Mouse (Mus musculus) stomach, postnatal 0 days (tissue): ENCODE measurements around the gene Ncmap. TPM values are rescaled to one million over a fixed set of nuclear protein-coding genes. Genes with fewer than 3 reads are reported as not detected.
A peak's percentile ranks its signal among the peaks of the same experiment; 100 is the strongest.

ENCODE experiments used
- ATAC-seq: fragments of 200-750 bp; cut with Nextera tagmentation; 2 replicates; pipeline ENCODE4 v1.8.0; 2017; ENCODE audit not compliant: low FRiP score, low TSS enrichment
- DNase-seq: peaks from one replicate; pipeline ENCODE4 v3.0.0-alpha.2; 2016; ENCODE audit warnings: low spot score
- H3K27ac ChIP-seq: fragments of 300-500 bp; sonication (generic); replicated peaks from 2 replicates; pipeline ENCODE4 v1.5.1; 2014; ENCODE audit warnings: mild to moderate bottlenecking, control low read depth
- H3K27me3 ChIP-seq: fragments of 300-500 bp; sonication (generic); 2 replicates; pipeline ENCODE4 v1.6.1; 2014; ENCODE audit warnings: low read length; ENCODE audit not compliant: control insufficient read depth, insufficient read depth
- H3K36me3 ChIP-seq: fragments of 300-500 bp; sonication (generic); 2 replicates; pipeline ENCODE4 v1.6.1; 2014; ENCODE audit warnings: low read length, mixed read lengths; ENCODE audit not compliant: control insufficient read depth, insufficient read depth
- H3K4me1 ChIP-seq: fragments of 300-500 bp; sonication (generic); replicated peaks from 2 replicates; pipeline ENCODE4 v1.6.1; 2014; ENCODE audit warnings: antibody characterized with exemption; ENCODE audit not compliant: control insufficient read depth, insufficient read depth
- H3K4me2 ChIP-seq: fragments of 300-500 bp; sonication (generic); replicated peaks from 2 replicates; pipeline ENCODE4 v1.6.1; 2014; ENCODE audit warnings: low read depth, mild to moderate bottlenecking, control low read depth, moderate library complexity
- H3K4me3 ChIP-seq: fragments of 300-500 bp; sonication (generic); 2 replicates; pipeline ENCODE4 v1.5.1; 2014; ENCODE audit warnings: low read depth, low read length, control low read depth
- H3K9ac ChIP-seq: fragments of 300-500 bp; sonication (generic); 2 replicates; pipeline ENCODE4 v1.6.1; 2014; ENCODE audit warnings: mild to moderate bottlenecking, low read length, control low read depth, mixed read lengths
- H3K9me3 ChIP-seq: fragments of 300-500 bp; sonication (generic); 2 replicates; pipeline ENCODE4 v1.6.1; 2016; ENCODE audit warnings: low read length; ENCODE audit not compliant: control insufficient read depth
- CTCF ChIP-seq: IDR thresholded peaks from 2 replicates; pipeline ENCODE4 v1.5.1; 2016; ENCODE audit warnings: antibody characterized with exemption, low read depth, mild to moderate bottlenecking, moderate library complexity
- EP300 ChIP-seq: optimal IDR thresholded peaks from 2 replicates; pipeline ENCODE3; 2016; ENCODE audit warnings: antibody characterized with exemption
- WGBS: fragments of 180-500 bp; shearing (Covaris S2); extraction: QIAGEN DNeasy Blood & Tissue Kit; methylation state at CpG from one replicate; pipeline ENCODE4 v1.1.7; 2014; 5-methylcytosine and 5-hydroxymethylcytosine counted together
- polyA plus RNA-seq: library from polyadenylated mRNA; unstranded; fragments of >200 nt; fragmentation: Nextera tagmentation; extraction: Ambion mirVana; gene quantifications from 2 replicates; pipeline ENCODE4 v1.2.1, GENCODE M21; 2015

Gene Ncmap
- polyA plus RNA-seq, 1 experiment from 2014 or later, result 39.8 TPM

DNA sequence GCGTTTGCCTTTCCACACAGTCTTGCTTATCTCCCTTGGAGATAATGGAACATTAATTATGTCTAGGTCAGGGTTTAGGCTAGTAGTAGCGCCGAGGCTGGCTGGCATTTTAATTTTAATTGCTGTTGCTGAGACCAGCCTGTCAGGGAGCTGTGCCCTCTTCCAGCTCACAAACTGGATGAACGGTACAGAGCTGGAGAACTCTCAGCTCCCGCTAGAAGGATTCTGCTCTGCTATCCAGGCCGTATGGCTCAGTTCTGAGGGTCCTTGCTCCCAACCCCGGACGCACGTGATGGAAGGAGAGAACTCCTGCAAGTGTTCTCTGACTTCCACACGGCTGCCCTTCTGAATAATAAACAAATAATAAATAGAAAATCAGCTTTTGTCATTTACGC, 36.4 kb upstream of the Ncmap start:
- Histone ChIP-seq H3K4me2 (peak overlapping the region; percentile 85), H3K36me3 (no peaks in the 10 kb centered on the region), H3K4me3 (peak overlapping the region; percentile 77), H3K9ac (peak overlapping the region; percentile 64), H3K9me3 (no peaks in the 10 kb centered on the region), H3K4me1 (0 out of 2 replicates have a peak, but pooled peaks cover 3% of the 10 kb centered on the region), H3K27ac (peak overlapping the region; percentile 75), H3K27me3 (no peaks in the 10 kb centered on the region)
- ATAC-seq (no peak; the same call in none of the 2 replicates), DNase-seq (no peak)
- 19% methylated on average over 11 of the region's 11 CpGs for WGBS
- TF ChIP-seq EP300 (no peak), CTCF (no peak)

DNA sequence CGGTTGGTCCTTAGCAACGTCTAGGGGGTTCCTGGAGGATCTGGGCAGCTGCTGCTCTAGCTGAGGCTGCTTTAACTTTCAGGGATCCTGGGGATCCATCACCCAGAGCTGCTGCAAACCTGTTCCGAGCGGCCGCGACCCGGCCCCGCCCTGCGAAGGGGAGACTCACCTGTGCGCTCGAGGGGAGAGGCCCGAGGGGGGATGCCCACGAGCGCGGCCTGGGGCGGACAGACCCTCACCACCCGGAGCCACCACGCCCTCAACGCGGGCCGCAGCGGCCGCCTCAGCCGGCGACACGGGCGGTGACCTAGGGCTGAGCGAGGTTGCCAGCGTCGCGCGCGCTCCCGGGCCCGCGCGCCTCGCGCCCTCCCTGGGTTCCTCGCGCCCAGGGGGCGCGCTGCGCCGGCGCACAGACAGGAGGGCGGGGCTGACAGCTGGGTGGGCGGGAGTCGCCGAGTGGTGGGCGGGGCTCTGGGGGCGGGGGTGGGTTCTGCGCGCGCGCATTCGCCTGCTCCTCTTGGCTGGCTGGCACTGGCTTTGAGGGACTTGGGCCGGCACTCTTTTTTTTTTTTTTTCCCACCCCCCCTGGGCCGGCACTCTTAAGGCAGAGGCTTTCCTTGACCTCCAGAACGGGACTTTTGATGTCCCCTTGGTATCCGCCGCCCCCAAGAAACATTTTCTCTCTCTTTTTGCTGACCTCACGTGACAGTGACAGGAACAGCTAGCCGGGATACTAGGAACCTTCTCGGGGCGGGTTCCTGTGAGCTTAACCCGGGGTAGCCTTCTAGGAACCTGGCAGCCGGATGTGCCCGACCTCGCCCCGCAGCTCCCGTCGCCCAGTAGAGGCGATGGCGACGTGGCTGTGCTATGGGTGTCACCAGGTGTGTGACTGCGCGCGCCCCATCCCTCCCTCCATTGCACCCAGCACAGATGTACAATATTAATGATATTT, 35.7 kb upstream of the Ncmap start, which contains the start of gene Rcan3:
Rcan3 (minus strand) TSS at position 411 of the 952 bp plus-strand sequence.
- ATAC-seq (peak; percentile 87), DNase-seq (peak; percentile 95)
- WGBS, result under 1% methylated on average over 53 of the region's 79 CpGs
- Histone ChIP-seq H3K9me3 (no peaks in the 10 kb centered on the region), H3K4me2 (peak within 1 kb of the TSS; percentile 85), H3K36me3 (no peaks in the 10 kb centered on the region), H3K27me3 (no peaks in the 10 kb centered on the region), H3K27ac (peak within 1 kb of the TSS; percentile 79), H3K4me1 (0 out of 2 replicates have a peak, but pooled peaks cover 3% of the 10 kb centered on the region), H3K9ac (peak within 1 kb of the TSS; percentile 86), H3K4me3 (peak within 1 kb of the TSS; percentile 77)
- TF ChIP-seq CTCF, result peak; percentile 42
- no peak for TF ChIP-seq EP300

DNA sequence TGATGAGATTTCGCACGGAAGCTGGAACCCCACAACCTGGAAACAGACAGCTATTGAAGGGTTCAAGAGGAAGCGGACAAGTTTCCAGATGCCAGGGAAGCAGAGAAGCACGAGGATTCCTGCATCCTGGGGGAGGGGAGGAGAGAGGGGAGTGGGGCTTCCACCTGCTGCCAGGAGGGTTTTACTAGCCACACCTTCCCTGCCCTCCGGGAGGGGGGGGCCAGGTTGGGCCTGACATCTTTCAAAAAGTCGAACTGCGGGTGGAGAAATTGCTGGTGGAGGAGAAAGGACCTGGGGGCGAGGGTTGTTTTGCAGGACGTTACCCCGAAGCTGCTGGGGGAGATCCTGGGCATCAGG, 35.0 kb upstream of the Ncmap start:
- H3K4me1 ChIP-seq, result 0 out of 2 replicates have a peak, but pooled peaks cover 3% of the 10 kb centered on the region
- TF ChIP-seq CTCF (no peak), EP300 (no peak)
- no peak for ATAC-seq
- H3K9me3 ChIP-seq, result no peaks in the 10 kb centered on the region
- H3K36me3 ChIP-seq, result no peaks in the 10 kb centered on the region
- peak overlapping the region; percentile 85 for H3K4me2 ChIP-seq
- 11% methylated on average over 10 of the region's 10 CpGs for WGBS
- peak overlapping the region; percentile 77 for H3K4me3 ChIP-seq
- peak overlapping the region; percentile 79 for H3K27ac ChIP-seq
- H3K9ac ChIP-seq, result peak overlapping the region; percentile 86
- no peak for DNase-seq
- H3K27me3 ChIP-seq, result no peaks in the 10 kb centered on the region

DNA sequence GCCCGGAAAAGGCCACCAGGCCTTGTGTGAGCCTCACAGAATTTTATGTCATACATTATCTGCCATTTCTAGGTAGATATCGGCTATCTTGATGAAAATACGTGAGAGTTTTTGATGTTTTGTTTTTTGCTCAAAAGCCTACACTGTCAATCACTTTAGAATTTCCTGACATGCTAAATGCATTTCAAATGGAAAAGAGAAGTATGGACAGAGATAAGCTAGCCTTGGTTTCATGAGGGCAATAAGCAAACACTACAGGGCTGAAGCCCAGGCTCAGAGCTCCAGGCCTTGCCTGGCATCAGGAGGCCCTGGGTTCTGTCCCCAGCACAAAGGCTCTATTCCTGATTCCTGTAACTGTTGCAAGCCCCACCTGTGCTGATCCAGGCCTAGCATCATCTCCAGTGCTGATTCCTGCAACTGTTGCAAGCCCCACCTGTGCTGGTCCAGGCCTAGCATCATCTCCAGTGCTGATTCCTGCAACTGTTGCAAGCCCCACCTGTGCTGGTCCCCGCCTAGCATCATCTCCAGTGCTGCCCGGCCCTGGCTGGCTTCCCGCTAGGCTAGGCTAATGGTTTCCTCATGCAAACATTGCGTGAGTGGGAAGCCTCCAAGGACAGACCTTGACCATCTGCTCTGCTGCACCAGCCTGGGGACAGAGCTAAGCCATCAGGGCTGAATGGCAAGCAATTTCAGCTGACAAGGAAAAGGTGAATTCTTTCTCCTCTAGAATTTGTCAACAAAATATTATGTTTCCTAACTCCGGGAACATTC, 32.1 kb upstream of the Ncmap start:
- H3K4me2 ChIP-seq, result no peak overlapping the region
- 66% methylated on average over 8 of the region's 8 CpGs for WGBS
- 0 out of 2 replicates have a peak, but pooled peaks cover 7% of the 10 kb centered on the region for H3K4me1 ChIP-seq
- H3K36me3 ChIP-seq, result no peaks in the 10 kb centered on the region
- H3K4me3 ChIP-seq, result no peak overlapping the region
- no peak overlapping the region for H3K27ac ChIP-seq
- no peaks in the 10 kb centered on the region for H3K27me3 ChIP-seq
- no peak for TF ChIP-seq EP300
- ATAC-seq, result no peak
- DNase-seq, result peak; percentile 16
- no peaks in the 10 kb centered on the region for H3K9me3 ChIP-seq
- H3K9ac ChIP-seq, result no peak overlapping the region

DNA sequence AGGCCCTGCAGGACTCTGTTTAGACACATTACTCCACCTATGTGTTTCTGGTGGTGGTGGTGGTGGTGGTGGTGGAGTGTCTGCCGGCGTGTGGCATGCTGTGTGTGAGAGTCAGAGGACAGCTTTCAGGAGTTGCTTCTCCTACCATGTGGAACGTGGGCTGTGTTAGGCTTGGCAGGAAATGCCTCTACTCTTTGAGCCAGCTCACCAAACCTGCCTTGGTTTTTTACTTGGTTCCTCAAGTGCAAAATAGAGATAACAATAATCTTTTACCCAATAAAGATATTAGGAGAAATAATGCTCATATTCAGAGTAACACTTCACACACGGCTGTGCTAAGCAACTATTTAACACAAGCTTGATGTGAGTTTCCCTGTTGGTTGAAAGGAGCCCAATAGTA, 31.4 kb upstream of the Ncmap start:
- no peak overlapping the region for H3K4me2 ChIP-seq
- no peak for TF ChIP-seq EP300
- TF ChIP-seq CTCF, result no peak
- ATAC-seq (no peak), DNase-seq (no peak)
- no peaks in the 10 kb centered on the region for H3K36me3 ChIP-seq
- 0 out of 2 replicates have a peak, but pooled peaks cover 7% of the 10 kb centered on the region for H3K4me1 ChIP-seq
- no peaks in the 10 kb centered on the region for H3K9me3 ChIP-seq
- no peaks in the 10 kb centered on the region for H3K27me3 ChIP-seq
- H3K27ac ChIP-seq, result no peak overlapping the region
- no peak overlapping the region for H3K9ac ChIP-seq
- H3K4me3 ChIP-seq, result no peak overlapping the region
- 73% methylated on average over 4 of the region's 4 CpGs for WGBS
